9 mouse cellular contexts compared by ENCODE assay signal in the genomic region with DNA sequence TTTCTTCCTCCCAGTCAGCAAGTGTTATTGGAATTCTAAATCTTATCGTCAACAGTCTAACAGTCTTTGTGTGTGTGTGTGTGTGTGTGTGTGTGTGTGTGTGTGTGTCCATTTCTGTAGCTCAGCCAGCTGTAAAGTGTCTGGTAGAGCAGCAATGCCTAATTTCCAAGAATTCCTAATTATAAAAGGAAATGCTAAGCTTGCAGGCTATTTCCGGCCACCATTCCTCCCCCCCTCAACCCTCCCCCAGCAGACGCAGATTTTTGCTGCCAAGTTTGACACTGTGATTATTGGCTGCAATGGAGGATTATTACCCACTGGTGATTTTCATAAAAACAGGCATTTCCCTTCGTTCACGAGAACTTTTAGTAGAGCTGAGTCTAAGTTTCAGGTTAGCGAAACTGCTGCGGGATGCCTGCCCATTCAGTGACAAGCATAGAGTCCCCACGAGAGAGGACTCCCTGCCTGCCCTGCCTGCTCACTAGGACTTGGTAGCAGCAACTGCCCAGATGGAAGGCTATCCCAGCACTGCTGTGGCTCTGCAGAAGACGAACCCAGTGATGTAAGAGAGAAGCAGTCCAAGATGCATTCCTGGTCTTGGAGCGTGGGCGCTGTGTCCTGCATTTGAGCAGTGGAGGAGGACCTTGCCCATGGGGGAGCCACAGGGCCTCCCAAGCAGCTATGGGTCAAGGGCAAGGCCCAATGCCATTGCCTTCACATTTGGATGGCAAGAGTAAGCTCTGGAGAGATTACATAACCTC. TPM values are rescaled to one million over a fixed set of nuclear protein-coding genes. Genes with fewer than 3 reads are reported as not detected.
DNase-seq lines count a peak whose midpoint lies in the region; ATAC-seq and TF ChIP-seq lines count a peak whose summit lies in the region.
"Had no signal": no experiment of that assay in that cellular context is flagged by ENCODE, and none has a peak within 500 bp of the region (broad histone marks: within the 10 kb centered on the region; RNA-seq: fewer than 3 reads in every experiment).

No protein-coding gene starts in this region.

- H3K4me2 ChIP-seq in kidney, embryonic 15.5 days, result no peak overlapping the region

- no peak overlapping the region for H3K9ac ChIP-seq in heart, adult 2 months (ENCODE audit: low read depth, low read length)
- H3K9ac ChIP-seq in kidney, embryonic 15.5 days, result no peak overlapping the region

- peak; percentile 52; the same call in 1 of the 2 replicates for ATAC-seq in kidney, embryonic 15.5 days (replicated peaks; ENCODE audit: low FRiP score)
- ATAC-seq: Patski had no signal

- H3K9me3 ChIP-seq in kidney, embryonic 15.5 days (replicated peaks), result no peaks in the 10 kb centered on the region

- WGBS in heart, adult 2 months, result 34% methylated on average over 11 of the region's 11 CpGs
- 58% methylated on average over 11 of the region's 11 CpGs for WGBS in kidney, embryonic 15.5 days

- H3K4me3 ChIP-seq in heart, adult 2 months, result no peak overlapping the region
- no peak overlapping the region for H3K4me3 ChIP-seq in kidney, embryonic 15.5 days (replicated peaks)

- peak; percentile 51 for DNase-seq in ovary, adult 18-20 months (ENCODE audit: low spot score)
- no peak for DNase-seq in ovary, postnatal 14 days (ENCODE audit: low spot score)
- peak; percentile 47 to 52 for DNase-seq in heart, adult 2 months
- DNase-seq in testis, postnatal 14 days (ENCODE audit: low spot score), result peak; percentile 47
- DNase-seq in retina, postnatal 1 day, result no peak
- no peak for DNase-seq in thymus, postnatal 10 days (ENCODE audit: low spot score in 2 of 2)
- no peak for DNase-seq in left cerebral cortex, postnatal 10 days (ENCODE audit: extremely low spot score in 1 of 2, low spot score in 2 of 2)

- no peak for TF ChIP-seq POLR2A in heart, adult 2 months (IDR thresholded peaks at IDR 0.05; ENCODE audit: insufficient read depth, low read depth, low read length)

- no peak for TF ChIP-seq EP300 in heart, adult 2 months (IDR thresholded peaks at IDR 0.05; ENCODE audit: insufficient read depth, low read depth, low read length)

- H3K4me1 ChIP-seq in heart, adult 2 months (ENCODE audit: control insufficient read depth, insufficient read depth, low read length), result peaks cover 6% of the 10 kb centered on the region
- H3K4me1 ChIP-seq in kidney, embryonic 15.5 days, result peaks cover 12% of the 10 kb centered on the region

- H3K36me3 ChIP-seq in heart, adult 2 months (ENCODE audit: control insufficient read depth, insufficient read depth, low read length), result no peaks in the 10 kb centered on the region
- H3K36me3 ChIP-seq in kidney, embryonic 15.5 days, result peaks cover 21% of the 10 kb centered on the region

- no peaks in the 10 kb centered on the region for H3K79me2 ChIP-seq in heart, adult 2 months (replicated peaks; ENCODE audit: control insufficient read depth, insufficient read depth, low read length)

- intact Hi-C loops in heart, adult 2 months (cut with DNase I), result loop anchor here (5.0 kb wide), 1 partner anchor 118 kb away; no protein-coding TSS in a partner anchor
- intact Hi-C loops in left cerebral cortex, postnatal 10 days (cut with DNase I), result loop anchor here (5.0 kb wide), 1 partner anchor 93 kb away; no protein-coding TSS in a partner anchor

- no peaks in the 10 kb centered on the region for H3K27me3 ChIP-seq in heart, adult 2 months (ENCODE audit: control insufficient read depth, insufficient read depth, low read length)
- H3K27me3 ChIP-seq in kidney, embryonic 15.5 days, result no peaks in the 10 kb centered on the region
- H3K27me3 ChIP-seq: Patski had no signal

- peak overlapping the region; percentile 60 for H3K27ac ChIP-seq in heart, adult 2 months
- H3K27ac ChIP-seq in kidney, embryonic 15.5 days, result peak overlapping the region; percentile 85

- no peak for TF ChIP-seq CTCF in heart, adult 2 months (IDR thresholded peaks at IDR 0.05)

RNA-seq across cellular contexts. Expression of gene Tmem156, which starts 52.9 kb away (rescaled TPM):
- total RNA-seq in heart, adult 2 months (2021), result under 1 TPM in 1 of 2 experiments, not detected in 1; 0.27 TPM
- polyA plus RNA-seq in heart, adult 2 months (2012; rRNA removed), result not detected in 2 replicates
- polyA plus RNA-seq in kidney, embryonic 15.5 days (2015; fragmentation: Nextera tagmentation; extraction: Ambion mirVana), result 0.15 and 0.31 TPM in 2 replicates
- total RNA-seq in left cerebral cortex, postnatal 10 days (2021), result under 1 TPM in 1 of 2 experiments, not detected in 1; 0.67 TPM
- polyA plus RNA-seq: Patski had no signal

Comparison
In these comparisons a context has a peak if more than half of its experiments do, and no peak if none do; other contexts are left out.
1. DNase-seq: peak in ovary, adult 18-20 months (single experiment), heart, adult 2 months (2 of 2) and testis, postnatal 14 days (single experiment); none in ovary, postnatal 14 days (single experiment), retina, postnatal 1 day (single experiment), thymus, postnatal 10 days (0 of 2) and left cerebral cortex, postnatal 10 days (0 of 2).